Mouse (Mus musculus) heart, postnatal 36 days (tissue): Measurements from ENCODE around the gene Gm47996. TPM values are rescaled to one million over a fixed set of nuclear protein-coding genes. Genes with fewer than 3 reads are reported as not detected.

Source experiments
- DNase-seq, 2 experiments: peaks; one replicate each; pipeline ENCODE4 v3.0.0; 2021 to 2022
- intact Hi-C: fragments of 180-260 bp; cut with DNase I; formaldehyde crosslinking; loops from one replicate; pipeline ENCODE4 v1.15.1; 2025
- total RNA-seq, 2 experiments: library from RNA; stranded (reverse); gene quantifications; 2 replicates each; pipeline ENCODE4 v1.2.3; 2021

Gm47996 gene
- total RNA-seq, 2 experiments from 2014 or later = not detected

DNA sequence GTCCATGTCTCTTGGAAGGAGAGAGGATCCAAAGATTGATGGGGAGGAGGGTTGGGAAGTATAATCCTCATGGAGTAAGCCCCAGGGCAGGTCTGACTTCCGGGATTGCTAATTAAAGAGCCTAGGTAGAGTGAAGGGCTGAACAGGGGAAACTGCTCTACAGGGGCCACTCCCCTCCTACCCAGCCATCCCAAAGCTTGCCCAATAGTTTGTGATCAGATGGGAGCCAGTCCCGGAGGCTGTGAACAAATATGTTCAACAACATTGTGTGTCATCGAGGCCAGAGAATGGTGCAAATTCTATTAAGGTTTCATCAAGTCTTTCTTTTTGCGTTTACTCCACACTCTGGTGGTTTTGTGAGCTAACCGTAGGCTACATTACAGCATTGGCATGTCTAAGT, 34.1 kb downstream of the Gm47996 start:
- no peak for DNase-seq
- intact Hi-C loops = no loop called here

DNA sequence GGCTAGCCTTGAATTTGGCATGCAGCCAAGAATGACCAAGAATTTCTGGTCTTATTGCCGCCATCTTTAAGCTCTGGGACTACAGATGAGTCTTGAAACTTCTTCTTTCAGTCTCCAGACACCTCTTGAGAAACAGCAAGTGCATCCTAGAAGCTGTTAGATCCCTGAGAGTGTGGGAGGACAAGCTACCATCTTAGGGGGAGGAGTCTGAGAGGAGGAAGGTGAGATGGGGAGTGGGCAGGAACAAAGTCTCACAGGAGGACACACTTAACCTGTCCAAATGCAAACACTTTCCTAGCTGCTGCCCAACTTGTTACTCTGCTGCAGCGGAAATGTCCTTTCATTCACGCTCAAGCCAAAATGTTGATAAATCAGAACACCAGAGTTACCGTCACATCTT, 34.8 kb downstream of the Gm47996 start:
- intact Hi-C loops = no loop called here
- DNase-seq = no peak

DNA sequence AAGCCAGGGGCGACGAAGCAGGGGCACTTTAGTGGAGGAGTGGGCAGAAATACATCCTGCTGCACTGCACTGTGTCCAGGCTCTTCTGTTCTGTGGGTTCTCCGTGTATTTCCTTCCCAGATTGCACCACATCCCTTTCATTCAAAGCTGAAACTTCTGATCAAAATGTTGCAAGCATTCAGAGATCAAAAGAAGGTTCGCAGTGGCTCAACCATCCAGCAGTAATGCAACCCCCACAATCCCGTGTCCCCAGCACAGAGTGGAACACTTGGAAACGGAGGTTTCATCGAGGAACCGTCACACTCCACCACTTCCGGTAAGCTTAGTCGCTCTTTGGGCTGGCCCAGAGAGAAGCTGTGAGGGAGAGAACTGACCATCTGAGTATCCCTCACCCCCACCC, 35.2 kb downstream of the Gm47996 start:
- intact Hi-C loops = no loop called here
- DNase-seq = no peak

DNA sequence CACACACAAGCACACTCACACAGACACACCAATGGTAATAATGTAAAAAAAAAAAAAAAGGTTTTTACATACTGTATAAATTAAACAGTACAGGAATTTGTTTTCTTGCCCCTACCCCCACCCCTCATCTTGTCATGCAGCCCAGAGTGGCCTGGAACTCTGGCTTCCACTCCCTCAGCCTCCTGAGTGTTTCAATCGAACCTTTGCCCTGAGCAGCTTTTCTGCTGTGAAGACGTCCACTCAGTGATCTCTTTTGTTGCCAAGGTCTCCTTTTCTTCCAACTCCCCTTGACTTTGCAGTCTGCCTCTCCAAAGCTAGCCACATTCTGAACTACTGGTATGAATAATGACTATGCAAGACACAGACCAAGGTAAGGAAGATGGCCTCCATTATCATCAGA, 35.9 kb downstream of the Gm47996 start:
- no peak for DNase-seq
- intact Hi-C loops = no loop called here

DNA sequence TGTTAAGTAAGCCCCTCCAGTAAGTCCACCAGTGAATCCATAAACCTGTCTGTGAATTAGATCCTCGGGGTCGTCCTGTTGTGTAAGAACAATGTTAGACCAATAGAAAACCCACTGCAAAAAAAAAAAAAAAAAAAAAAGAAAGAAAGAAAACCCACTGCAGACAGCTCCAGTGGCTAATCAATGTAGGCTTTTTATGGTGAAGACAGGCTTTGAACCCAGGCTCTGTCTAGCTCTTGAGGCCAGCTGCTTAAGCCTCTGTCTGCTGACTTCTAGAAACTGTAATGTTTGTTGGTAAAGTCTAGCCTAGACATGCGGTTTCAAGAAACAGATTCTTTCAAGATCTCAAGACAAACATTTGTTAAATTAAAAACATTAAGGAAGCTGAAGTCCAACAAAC, 40.2 kb downstream of the Gm47996 start:
- intact Hi-C loops = loop anchor here (5.0 kb wide), 1 partner anchor 92 kb away; the partner anchor contains the start of gene Ivns1abp
- no peak for DNase-seq

- DNase-seq = peak; percentile 60 to 69
- intact Hi-C loops = loop anchor here (5.0 kb wide), 1 partner anchor 92 kb away; the partner anchor contains the start of gene Ivns1abp
Observed at GRCm38 (mm10) chr1:151250529-151251193, 40.7 kb downstream of the Gm47996 start.

GRCm38 (mm10) chr1:151251194-151252010, 41.5 kb downstream of the Gm47996 start:
- intact Hi-C loops = loop anchor here (5.0 kb wide), 1 partner anchor 91 kb away; the partner anchor contains the start of gene Ivns1abp
- no peak for DNase-seq

GRCm38 (mm10) chr1:151255422-151255821, 45.5 kb downstream of the Gm47996 start:
- intact Hi-C loops = no loop called here
- no peak for DNase-seq

GRCm38 (mm10) chr1:151258090-151258954, 48.4 kb downstream of the Gm47996 start:
- DNase-seq = no peak
- intact Hi-C loops = no loop called here

DNA sequence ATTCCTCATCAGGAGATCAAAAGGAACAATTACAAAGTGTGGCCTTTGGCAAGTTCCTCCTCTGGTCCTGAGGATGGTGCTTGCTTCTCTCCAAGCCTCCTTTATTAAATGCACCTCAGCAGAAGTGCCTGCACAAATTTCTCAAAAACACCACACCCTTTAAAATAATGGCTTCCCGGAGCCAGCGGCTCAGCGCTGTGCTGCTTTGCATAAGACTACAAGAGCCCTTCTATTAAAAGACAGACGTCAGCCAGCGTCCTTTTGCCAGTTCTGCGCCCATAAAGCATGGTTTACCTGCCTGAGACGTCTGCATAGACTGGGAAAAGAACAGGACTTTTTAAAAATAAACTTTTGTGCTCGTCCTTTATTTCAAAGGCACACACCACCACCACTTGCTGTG, 49.1 kb downstream of the Gm47996 start:
- intact Hi-C loops = no loop called here
- no peak for DNase-seq

Other genes starting within 250 kb of the Gm47996 start
- gene Hmcn1, start 216.7 kb upstream of the Gm47996 start, total RNA-seq = 10 to 100 TPM; 12.9 to 13.1 TPM
- under 1 TPM; 0.39 to 0.84 TPM for gene Gm47985, start 27.6 kb upstream of the Gm47996 start, total RNA-seq
- gene Gm8947, start 17.8 kb upstream of the Gm47996 start, total RNA-seq = not detected
- not detected for gene Gm47995, start 11.7 kb upstream of the Gm47996 start, total RNA-seq
- not detected for gene 3110040M04Rik, start 6.0 kb upstream of the Gm47996 start, total RNA-seq
- gene Ivns1abp, start 134.3 kb downstream of the Gm47996 start, total RNA-seq = 100 to 1,000 TPM; 774 to 837 TPM
- 1 to 10 TPM; 7.0 to 8.8 TPM for gene Swt1, start 218.3 kb downstream of the Gm47996 start, total RNA-seq
- gene Trmt1l, start 218.4 kb downstream of the Gm47996 start, total RNA-seq = 10 to 100 TPM; 20.0 to 20.3 TPM